Mouse (Mus musculus) olfactory bulb, adult 2 months (tissue): Measurements from ENCODE around the gene Cyp2d10. TPM values are rescaled to one million over a fixed set of nuclear protein-coding genes. Genes with fewer than 3 reads are reported as not detected.
"Not testable (repeated sequence)": the region's sequence is repeated elsewhere in the genome, so short reads cannot be mapped to it uniquely, and the experiment has no call there.

Experiments
- H3K27ac ChIP-seq: fragments of 200-500 bp; 2 replicates; pipeline ENCODE4 v1.5.1; 2012; ENCODE audit warnings: low read depth, low read length; ENCODE audit not compliant: insufficient read depth
- H3K4me1 ChIP-seq: fragments of 200-500 bp; 2 replicates; pipeline ENCODE4 v1.6.1; 2012; ENCODE audit warnings: low read length; ENCODE audit not compliant: control insufficient read depth, insufficient read depth
- H3K4me3 ChIP-seq: fragments of 200-500 bp; 2 replicates; pipeline ENCODE4 v1.5.1; 2012; ENCODE audit warnings: mild to moderate bottlenecking, low read depth, low read length, moderate library complexity; ENCODE audit not compliant: insufficient read depth
- CTCF ChIP-seq: fragments of 200-500 bp; IDR thresholded peaks from 2 replicates; pipeline ENCODE4 v1.5.1; 2012; ENCODE audit warnings: low read depth, mild to moderate bottlenecking, low read length, moderate library complexity; ENCODE audit not compliant: insufficient read depth
- POLR2A ChIP-seq: fragments of 200-500 bp; IDR thresholded peaks from 2 replicates; pipeline ENCODE4 v1.6.1; 2012; ENCODE audit warnings: mild to moderate bottlenecking, low read depth, low read length, moderate library complexity; ENCODE audit not compliant: insufficient read depth
- WGBS: fragments of 180-500 bp; shearing (Covaris S2); methylation state at CpG from one replicate; pipeline ENCODE4 v1.1.7; 2018; 5-methylcytosine and 5-hydroxymethylcytosine counted together
- polyA plus RNA-seq: library from polyadenylated mRNA; stranded (reverse); fragments of >200 nt; gene quantifications from 2 replicates; pipeline ENCODE4 v1.2.4, GENCODE M21; 2012; ENCODE audit warnings: low replicate concordance; ENCODE audit not compliant: missing spikeins, insufficient read depth, insufficient read length

The Cyp2d10 gene
- polyA plus RNA-seq, 1 experiment = not detected

GRCm38 (mm10) chr15:82403606-82404005 is 3.4 kb downstream of the Cyp2d10 start:
- WGBS = 96% methylated on average over 9 of the region's 9 CpGs
- TF ChIP-seq POLR2A (no peak), CTCF (no peak)
- Histone ChIP-seq H3K4me1 (no peaks in the 10 kb centered on the region), H3K27ac (no peak overlapping the region), H3K4me3 (no peak overlapping the region)

DNA sequence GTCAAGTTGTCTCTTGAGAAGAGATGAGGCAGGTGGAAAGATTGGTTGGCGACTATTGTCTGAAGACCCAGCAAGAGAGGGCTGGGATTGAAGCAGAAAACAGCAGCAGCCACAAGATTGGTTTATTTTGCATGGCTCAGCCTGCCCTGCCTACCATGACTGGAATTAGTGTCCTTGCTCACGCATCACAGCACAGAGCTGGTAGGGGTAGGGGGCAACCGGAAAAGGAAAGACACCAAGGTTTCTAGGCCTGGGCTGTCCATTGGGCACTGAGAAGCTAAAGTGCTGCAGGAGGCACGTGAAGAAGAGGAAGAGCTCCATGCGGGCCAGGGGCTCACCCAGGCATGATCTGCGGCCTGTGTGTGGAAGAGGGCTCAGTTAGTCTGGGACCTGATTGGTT is 4.3 kb downstream of the Cyp2d10 start:
- 91% methylated on average over 6 of the region's 6 CpGs for WGBS
- no peak for TF ChIP-seq POLR2A
- TF ChIP-seq CTCF = no peak
- Histone ChIP-seq H3K27ac (no peak overlapping the region), H3K4me3 (no peak overlapping the region), H3K4me1 (no peaks in the 10 kb centered on the region)

- H3K27ac ChIP-seq = no peak overlapping the region
- no peak overlapping the region for H3K4me3 ChIP-seq
- TF ChIP-seq CTCF = no peak
- TF ChIP-seq POLR2A = no peak
- H3K4me1 ChIP-seq = no peaks in the 10 kb centered on the region
Measured at GRCm38 (mm10) chr15:82402106-82402505, 4.9 kb downstream of the Cyp2d10 start.

- 45% methylated on average over 2 of the region's 2 CpGs for WGBS
- no peak for TF ChIP-seq CTCF
- TF ChIP-seq POLR2A = no peak
- Histone ChIP-seq H3K4me3 (no peak overlapping the region), H3K4me1 (no peaks in the 10 kb centered on the region), H3K27ac (no peak overlapping the region)
Measured at GRCm38 (mm10) chr15:82401516-82401915, 5.5 kb downstream of the Cyp2d10 start.

- not testable (repeated sequence) for H3K4me3 ChIP-seq, H3K27ac ChIP-seq, H3K4me1 ChIP-seq
- WGBS = 93% methylated on average over 3 of the region's 3 CpGs
Measured at GRCm38 (mm10) chr15:82395955-82396354, 11.0 kb downstream of the Cyp2d10 start.

DNA sequence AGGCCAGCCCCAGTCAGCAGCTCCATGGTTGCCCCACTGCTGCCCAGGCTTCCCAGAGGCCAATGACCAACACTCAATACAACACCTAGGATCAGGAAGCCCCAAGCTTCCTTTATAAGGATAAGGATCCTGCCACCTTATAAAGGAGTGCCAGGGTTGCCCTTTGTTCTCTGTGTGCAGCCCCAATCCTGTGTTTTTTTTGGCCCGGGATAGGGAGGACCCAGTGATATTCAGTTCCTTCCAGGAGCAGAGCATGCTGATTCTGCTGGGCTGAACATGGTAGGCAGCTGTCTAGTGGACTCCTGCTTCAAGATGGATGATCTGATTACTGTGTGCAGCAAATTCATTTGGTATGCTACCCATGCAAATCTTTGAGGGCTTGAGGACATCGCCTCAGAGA is 13.1 kb downstream of the Cyp2d10 start, which contains the start of gene Cyp2d11:
Gene Cyp2d11 (minus strand): TSS at position 101 of the 400 bp plus-strand sequence.
- H3K27ac ChIP-seq, H3K4me1 ChIP-seq, H3K4me3 ChIP-seq: not testable (repeated sequence)
- WGBS = 83% methylated on average over 2 of the region's 2 CpGs

- H3K27ac ChIP-seq, H3K4me1 ChIP-seq, H3K4me3 ChIP-seq: not testable (repeated sequence)
- 95% methylated on average over 10 of the region's 10 CpGs for WGBS
Measured at GRCm38 (mm10) chr15:82389916-82390315, 17.1 kb downstream of the Cyp2d10 start.

- no peak overlapping the region for H3K4me3 ChIP-seq
- no peak for TF ChIP-seq POLR2A
- no peak for TF ChIP-seq CTCF
- WGBS = 92% methylated on average over 2 of the region's 2 CpGs
- no peak overlapping the region for H3K27ac ChIP-seq
- H3K4me1 ChIP-seq = no peaks in the 10 kb centered on the region
Measured at GRCm38 (mm10) chr15:82385729-82386128, 21.3 kb downstream of the Cyp2d10 start.

- 97% methylated on average over 2 of the region's 2 CpGs for WGBS
- Histone ChIP-seq H3K4me1 (peaks cover 9% of the 10 kb centered on the region), H3K4me3 (no peak overlapping the region), H3K27ac (no peak overlapping the region)
- TF ChIP-seq POLR2A (no peak), CTCF (no peak)
Measured at GRCm38 (mm10) chr15:82382441-82382840, 24.6 kb downstream of the Cyp2d10 start.

DNA sequence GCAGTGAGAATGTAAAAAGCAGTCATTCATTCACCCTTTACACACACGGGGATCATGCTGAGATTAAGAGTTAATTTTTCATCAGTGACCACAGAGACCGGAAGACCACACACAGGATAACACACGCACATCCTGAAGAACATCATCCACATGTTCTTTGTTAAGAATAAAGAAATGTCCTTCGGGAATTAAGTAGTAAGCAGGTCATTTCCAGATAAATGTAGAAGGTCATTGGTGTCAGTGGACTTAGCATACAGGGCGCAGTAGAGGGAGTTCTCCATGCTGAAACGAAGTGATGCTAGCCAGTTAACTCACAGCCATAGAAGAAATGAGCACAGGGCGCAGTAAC is 26.3 kb downstream of the Cyp2d10 start:
- 41% methylated on average over 7 of the region's 7 CpGs for WGBS
- no peak for TF ChIP-seq POLR2A

More for the DNA sequence above, 26.3 kb downstream of the Cyp2d10 start:
- Histone ChIP-seq H3K4me1 (peaks cover 16% of the 10 kb centered on the region), H3K27ac (peak overlapping the region; percentile 67), H3K4me3 (peak overlapping the region; percentile 28; the same call in 1 of the 2 replicates)
